ENCODE assay signal across 16 mouse cellular contexts in the genomic region with DNA sequence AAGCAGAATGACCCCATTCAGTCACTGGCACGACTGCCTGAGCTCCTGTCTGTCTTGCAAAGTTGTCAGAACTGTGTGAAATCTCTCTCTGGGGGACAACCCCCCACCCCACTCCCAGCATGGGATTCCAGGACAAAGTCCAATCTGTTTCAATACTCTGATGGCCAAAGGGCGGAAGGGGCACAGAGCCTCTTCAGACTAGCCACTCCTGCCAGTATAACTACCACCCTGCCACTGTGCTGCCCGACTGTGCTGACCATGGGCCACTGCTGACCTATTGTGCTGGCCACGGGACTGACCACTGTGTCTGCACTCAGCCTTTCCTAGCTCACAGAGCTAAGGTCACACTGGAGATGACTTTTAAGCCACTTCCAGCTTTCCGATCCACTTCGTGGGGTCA. TPM values are rescaled to one million over a fixed set of nuclear protein-coding genes. Genes with fewer than 3 reads are reported as not detected.
DNase-seq lines count a peak whose midpoint lies in the region; ATAC-seq and TF ChIP-seq lines count a peak whose summit lies in the region.
"Had no signal": no experiment of that assay in that cellular context is flagged by ENCODE, and none has a peak within 500 bp of the region (broad histone marks: within the 10 kb centered on the region; RNA-seq: fewer than 3 reads in every experiment).

No protein-coding gene starts in this region.

- H3K27me3 ChIP-seq in kidney, embryonic 14.5 days (ENCODE audit: control insufficient read depth, insufficient read depth, low read length): no peaks in the 10 kb centered on the region
- 0 out of 2 replicates have a peak, but pooled peaks cover 4% of the 10 kb centered on the region for H3K27me3 ChIP-seq in limb, embryonic 12.5 days
- H3K27me3 ChIP-seq in liver, postnatal 0 days (ENCODE audit: insufficient read depth, low read length): no peaks in the 10 kb centered on the region
- H3K27me3 ChIP-seq: CH12.LX had no signal

- no peaks in the 10 kb centered on the region for H3K9me3 ChIP-seq in kidney, embryonic 14.5 days (ENCODE audit: control insufficient read depth, low read length)
- no peaks in the 10 kb centered on the region for H3K9me3 ChIP-seq in limb, embryonic 12.5 days
- no peaks in the 10 kb centered on the region for H3K9me3 ChIP-seq in liver, postnatal 0 days (ENCODE audit: low read length)
- H3K9me3 ChIP-seq: heart, embryonic 13.5 days had no signal

- no peak for ATAC-seq in kidney, embryonic 14.5 days (ENCODE audit: low FRiP score, low TSS enrichment)
- ATAC-seq in limb, embryonic 12.5 days (ENCODE audit: insufficient number of reproducible peaks, insufficient read depth, low FRiP score, low TSS enrichment, low read depth): no peak
- ATAC-seq in liver, postnatal 0 days: peak; percentile 77
- ATAC-seq: forebrain, embryonic 14.5 days had no signal

- DNase-seq in cerebellum, adult 9-11 months: peak; percentile 5
- DNase-seq in cerebellum, postnatal 14 days: no peak
- DNase-seq in kidney, adult 18-20 months: peak; percentile 57
- DNase-seq in liver, postnatal 0 days: peak; percentile 41
- DNase-seq in layer of hippocampus, adult 11-12 months (ENCODE audit: low spot score): no peak
- no peak for DNase-seq in cerebellum, postnatal 4 days (ENCODE audit: low spot score in 2 of 2)
- DNase-seq: adrenal gland, postnatal 10 days; embryo, embryonic 11 days; lung, postnatal 14 days; right cerebral cortex, postnatal 14 days had no signal

- no peak overlapping the region for H3K9ac ChIP-seq in kidney, embryonic 14.5 days (ENCODE audit: low read depth, low read length)
- no peak overlapping the region for H3K9ac ChIP-seq in limb, embryonic 12.5 days (replicated peaks)
- H3K9ac ChIP-seq in liver, postnatal 0 days (replicated peaks): no peak overlapping the region
- H3K9ac ChIP-seq: heart, embryonic 13.5 days had no signal

- H3K27ac ChIP-seq in kidney, embryonic 14.5 days (ENCODE audit: low read depth, low read length): no peak overlapping the region
- peak overlapping the region; percentile 17; the same call in 1 of the 2 replicates for H3K27ac ChIP-seq in limb, embryonic 12.5 days
- H3K27ac ChIP-seq in liver, postnatal 0 days (ENCODE audit: low read depth): no peak overlapping the region
- H3K27ac ChIP-seq: heart, embryonic 13.5 days had no signal

- WGBS in kidney, embryonic 14.5 days: 31% methylated on average over 6 of the region's 6 CpGs
- WGBS in limb, embryonic 12.5 days: 39% methylated on average over 6 of the region's 6 CpGs
- 35% methylated on average over 6 of the region's 6 CpGs for WGBS in liver, postnatal 0 days (ENCODE audit: insufficient replicate concordance)

- H3K4me1 ChIP-seq in kidney, embryonic 14.5 days (ENCODE audit: control insufficient read depth, insufficient read depth, low read length): no peaks in the 10 kb centered on the region
- H3K4me1 ChIP-seq in limb, embryonic 12.5 days (replicated peaks): peaks cover 55% of the 10 kb centered on the region
- no peaks in the 10 kb centered on the region for H3K4me1 ChIP-seq in liver, postnatal 0 days (ENCODE audit: insufficient read depth)
- H3K4me1 ChIP-seq: heart, embryonic 13.5 days had no signal

- no peaks in the 10 kb centered on the region for H3K36me3 ChIP-seq in kidney, embryonic 14.5 days (ENCODE audit: control insufficient read depth, insufficient read depth, low read length)
- no peaks in the 10 kb centered on the region for H3K36me3 ChIP-seq in limb, embryonic 12.5 days
- H3K36me3 ChIP-seq in liver, postnatal 0 days (replicated peaks; ENCODE audit: insufficient read depth, low read length): no peaks in the 10 kb centered on the region
- H3K36me3 ChIP-seq: heart, embryonic 13.5 days had no signal

- no peak for TF ChIP-seq EP300 in liver, postnatal 0 days (IDR thresholded peaks at IDR 0.05; ENCODE audit: low read depth)

- no peak overlapping the region for H3K4me3 ChIP-seq in kidney, embryonic 14.5 days (ENCODE audit: low read length)
- H3K4me3 ChIP-seq in limb, embryonic 12.5 days (replicated peaks): no peak overlapping the region
- no peak overlapping the region for H3K4me3 ChIP-seq in liver, postnatal 0 days (ENCODE audit: low read depth, low read length)
- H3K4me3 ChIP-seq: heart, embryonic 13.5 days had no signal

- TF ChIP-seq CTCF in liver, postnatal 0 days (IDR thresholded peaks at IDR 0.05; ENCODE audit: low read depth): no peak

- H3K4me2 ChIP-seq in kidney, embryonic 14.5 days (replicated peaks; ENCODE audit: low read depth, low read length): no peak overlapping the region
- no peak overlapping the region for H3K4me2 ChIP-seq in limb, embryonic 12.5 days
- H3K4me2 ChIP-seq in liver, postnatal 0 days (ENCODE audit: low read depth, low read length): no peak overlapping the region
- H3K4me2 ChIP-seq: heart, embryonic 13.5 days; midbrain, embryonic 11.5 days had no signal

RNA-seq across cellular contexts. Expression of gene Scn11a, which starts 16.8 kb away (rescaled TPM):
- 0.04 and 0.06 TPM in 2 replicates for polyA plus RNA-seq in kidney, embryonic 14.5 days (2014; fragmentation: Nextera tagmentation; extraction: Ambion mirVana)
- polyA plus RNA-seq in limb, embryonic 12.5 days (2016; fragmentation: Nextera tagmentation; extraction: Ambion mirVana): 0.22 and 0.28 TPM in 2 replicates
- not detected in 2 replicates for polyA plus RNA-seq in liver, postnatal 0 days (2015; fragmentation: Nextera tagmentation; extraction: Ambion mirVana)
- polyA plus RNA-seq: heart, embryonic 13.5 days had no signal

RNA-seq across cellular contexts. Expression of gene Wdr48, which starts 52.6 kb away (rescaled TPM):
- 41.8 and 58.4 TPM in 2 replicates for polyA plus RNA-seq in kidney, embryonic 14.5 days (2014; fragmentation: Nextera tagmentation; extraction: Ambion mirVana)
- 63.7 and 66.2 TPM in 2 replicates for polyA plus RNA-seq in limb, embryonic 12.5 days (2016; fragmentation: Nextera tagmentation; extraction: Ambion mirVana)
- polyA plus RNA-seq in liver, postnatal 0 days (2015; fragmentation: Nextera tagmentation; extraction: Ambion mirVana): 9.8 and 13.9 TPM in 2 replicates

Comparison
In these comparisons a context has a peak if more than half of its experiments do, and no peak if none do; other contexts are left out.
1. DNase-seq: peak in cerebellum, adult 9-11 months (single experiment), kidney, adult 18-20 months (single experiment) and liver, postnatal 0 days (single experiment); none in cerebellum, postnatal 14 days (0 of 2), layer of hippocampus, adult 11-12 months (single experiment) and cerebellum, postnatal 4 days (0 of 2).